37 mouse cellular contexts compared by ENCODE assay signal in genomic region chr5:139835706-139836105, GRCm38 (mm10). TPM values are rescaled to one million over a fixed set of nuclear protein-coding genes. Genes with fewer than 3 reads are reported as not detected.
"Had no signal": no experiment of that assay in that cellular context is flagged by ENCODE, and none has a peak within 500 bp of the region (broad histone marks: within the 10 kb centered on the region; RNA-seq: fewer than 3 reads in every experiment).

No protein-coding gene starts in this region.

- H3K36me3 ChIP-seq: embryonic facial prominence, embryonic 10.5 days; embryonic facial prominence, embryonic 12.5 days; embryonic facial prominence, embryonic 13.5 days; embryonic facial prominence, embryonic 15.5 days; forebrain, embryonic 10.5 days; forebrain, embryonic 12.5 days; forebrain, embryonic 15.5 days had no signal

- H3K27me3 ChIP-seq: embryonic facial prominence, embryonic 12.5 days; embryonic facial prominence, embryonic 13.5 days; embryonic facial prominence, embryonic 15.5 days; forebrain, embryonic 13.5 days; forebrain, embryonic 15.5 days had no signal

- H3K4me3 ChIP-seq: embryonic facial prominence, embryonic 10.5 days; embryonic facial prominence, embryonic 12.5 days; embryonic facial prominence, embryonic 13.5 days; embryonic facial prominence, embryonic 15.5 days; erythroblast, embryonic 14.5 days; forebrain, embryonic 10.5 days; forebrain, embryonic 12.5 days; forebrain, embryonic 13.5 days; forebrain, embryonic 15.5 days; gastrocnemius, adult 2 months; heart, adult 2 months had no signal

- H3K9ac ChIP-seq: embryonic facial prominence, embryonic 12.5 days; embryonic facial prominence, embryonic 13.5 days; embryonic facial prominence, embryonic 15.5 days; forebrain, embryonic 12.5 days; forebrain, embryonic 13.5 days; forebrain, embryonic 15.5 days; forebrain, postnatal 0 days had no signal

- H3K27ac ChIP-seq: embryonic facial prominence, embryonic 10.5 days; embryonic facial prominence, embryonic 12.5 days; embryonic facial prominence, embryonic 13.5 days; embryonic facial prominence, embryonic 15.5 days; forebrain, embryonic 10.5 days; forebrain, embryonic 12.5 days; forebrain, embryonic 13.5 days; forebrain, embryonic 15.5 days; gastrocnemius, adult 2 months; heart, adult 2 months had no signal

- ATAC-seq: forebrain, embryonic 13.5 days; forebrain, embryonic 14.5 days; forebrain, embryonic 15.5 days; forebrain, embryonic 16.5 days; forebrain, postnatal 0 days had no signal

- H3K4me1 ChIP-seq: embryonic facial prominence, embryonic 12.5 days; embryonic facial prominence, embryonic 13.5 days; embryonic facial prominence, embryonic 15.5 days; forebrain, embryonic 15.5 days had no signal

- DNase-seq: cerebellum, adult 9-11 months; cerebellum, postnatal 10 days; cerebellum, postnatal 14 days; cerebellum, postnatal 25 days; cerebellum, postnatal 36 days; embryo, embryonic 11 days; forebrain, postnatal 0 days; gastrocnemius, adult 2 months; gastrocnemius, postnatal 10 days; gastrocnemius, postnatal 14 days; gastrocnemius, postnatal 25 days; gastrocnemius, postnatal 36 days; heart, adult 11 months; heart, adult 18-20 months; heart, adult 2 months had no signal

RNA-seq across cellular contexts. Expression of gene Gm26938, which starts 9.5 kb away (rescaled TPM):
- total RNA-seq: common myeloid progenitor, adult 5-6 weeks; forebrain, postnatal 0 days; gastrocnemius, adult 18-20 months; gastrocnemius, adult 2 months; gastrocnemius, adult 8-10 months; gastrocnemius, postnatal 10 days; gastrocnemius, postnatal 14 days; gastrocnemius, postnatal 25 days; gastrocnemius, postnatal 36 days; gastrocnemius, postnatal 4 days; granulocyte monocyte progenitor cell, adult 5-6 weeks; heart, adult 18-20 months; heart, adult 2 months; heart, adult 8-10 months had no signal
- polyA plus RNA-seq: cortical plate, adult 2 months; embryonic facial prominence, embryonic 10.5 days; embryonic facial prominence, embryonic 11.5 days; embryonic facial prominence, embryonic 12.5 days; embryonic facial prominence, embryonic 14.5 days; embryonic facial prominence, embryonic 15.5 days; erythroblast, embryonic 14.5 days; forebrain, embryonic 12.5 days; forebrain, embryonic 13.5 days; forebrain, embryonic 14.5 days; forebrain, embryonic 15.5 days; forebrain, embryonic 16.5 days; forebrain, postnatal 0 days; frontal cortex, adult 2 months; gonadal fat pad, adult 2 months; heart, adult 2 months had no signal

RNA-seq across cellular contexts. Expression of gene Tmem184a, which starts 16.0 kb away (rescaled TPM):
- total RNA-seq: granulocyte monocyte progenitor cell, adult 5-6 weeks had no signal
- polyA plus RNA-seq: forebrain, embryonic 14.5 days had no signal
